Mouse (Mus musculus) kidney, embryonic 14.5 days (tissue): ENCODE data around the gene Olfr282. TPM values are rescaled to one million over a fixed set of nuclear protein-coding genes. Genes with fewer than 3 reads are reported as not detected.

ENCODE experiments used
- ATAC-seq: fragments of 200-750 bp; cut with Nextera tagmentation; 2 replicates; pipeline ENCODE4 v1.8.0; 2017; ENCODE audit warnings: moderate number of reproducible peaks, mild to moderate bottlenecking, moderate TSS enrichment, moderate library complexity; ENCODE audit not compliant: low FRiP score, low TSS enrichment
- H3K27ac ChIP-seq: fragments of 300-500 bp; sonication (generic); 2 replicates; pipeline ENCODE4 v1.5.1; 2014; ENCODE audit warnings: low read depth, mild to moderate bottlenecking, low read length, moderate library complexity, mixed read lengths
- H3K27me3 ChIP-seq: fragments of 300-500 bp; sonication (generic); 2 replicates; pipeline ENCODE4 v1.6.1; 2014; ENCODE audit warnings: mild to moderate bottlenecking, low read length; ENCODE audit not compliant: control insufficient read depth, insufficient read depth
- H3K36me3 ChIP-seq: fragments of 300-500 bp; sonication (generic); 2 replicates; pipeline ENCODE4 v1.6.1; 2014; ENCODE audit warnings: low read length, mixed read lengths; ENCODE audit not compliant: control insufficient read depth, insufficient read depth
- H3K4me1 ChIP-seq: fragments of 300-500 bp; sonication (generic); 2 replicates; pipeline ENCODE4 v1.6.1; 2014; ENCODE audit warnings: low read length, mixed read lengths; ENCODE audit not compliant: control insufficient read depth, insufficient read depth
- H3K4me2 ChIP-seq: fragments of 300-500 bp; sonication (generic); replicated peaks from 2 replicates; pipeline ENCODE4 v1.6.1; 2014; ENCODE audit warnings: low read depth, mild to moderate bottlenecking, low read length
- H3K4me3 ChIP-seq: fragments of 300-500 bp; sonication (generic); 2 replicates; pipeline ENCODE4 v1.5.1; 2014; ENCODE audit warnings: mild to moderate bottlenecking, low read length
- H3K9ac ChIP-seq: fragments of 300-500 bp; sonication (generic); 2 replicates; pipeline ENCODE4 v1.6.1; 2014; ENCODE audit warnings: low read depth, mild to moderate bottlenecking, low read length, moderate library complexity
- H3K9me3 ChIP-seq: fragments of 300-500 bp; sonication (generic); 2 replicates; pipeline ENCODE4 v1.6.1; 2016; ENCODE audit warnings: low read length; ENCODE audit not compliant: control insufficient read depth
- WGBS: fragments of 180-500 bp; shearing (Covaris S2); extraction: QIAGEN DNeasy Blood & Tissue Kit; methylation state at CpG from one replicate; pipeline ENCODE4 v1.1.7; 2014; 5-methylcytosine and 5-hydroxymethylcytosine counted together
- polyA plus RNA-seq: library from polyadenylated mRNA; unstranded; fragments of >200 nt; fragmentation: Nextera tagmentation; extraction: Ambion mirVana; gene quantifications from 2 replicates; pipeline ENCODE4 v1.2.1, GENCODE M21; 2014

The Olfr282 gene
- polyA plus RNA-seq, 1 experiment from 2014 or later: not detected

DNA sequence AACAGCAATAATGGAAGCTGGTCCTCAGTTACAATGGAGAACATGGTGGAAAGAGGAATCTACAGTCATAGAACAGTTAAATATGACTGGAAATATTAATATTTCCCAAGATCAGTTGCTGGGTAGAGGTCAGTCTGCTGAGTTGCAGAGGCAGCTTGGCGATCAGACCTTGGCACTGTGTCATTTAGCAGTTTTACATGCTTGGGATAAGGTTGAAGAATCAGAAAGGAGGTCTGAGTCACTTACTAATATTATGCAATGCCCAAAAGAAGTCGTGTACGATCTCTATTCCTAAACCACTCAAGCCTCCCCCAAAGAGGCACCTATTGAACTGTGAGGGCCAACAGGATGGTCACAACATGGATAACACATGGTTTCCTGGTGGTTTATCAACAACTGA lies 13.5 kb downstream of the Olfr282 start:
- H3K27me3 ChIP-seq: no peaks in the 10 kb centered on the region
- no peak overlapping the region for H3K4me2 ChIP-seq
- no peaks in the 10 kb centered on the region for H3K4me1 ChIP-seq
- WGBS: 77% methylated on average over 3 of the region's 3 CpGs
- H3K4me3 ChIP-seq: no peak overlapping the region
- no peaks in the 10 kb centered on the region for H3K36me3 ChIP-seq
- no peak overlapping the region for H3K27ac ChIP-seq
- ATAC-seq: no peak
- H3K9ac ChIP-seq: no peak overlapping the region
- no peaks in the 10 kb centered on the region for H3K9me3 ChIP-seq

DNA sequence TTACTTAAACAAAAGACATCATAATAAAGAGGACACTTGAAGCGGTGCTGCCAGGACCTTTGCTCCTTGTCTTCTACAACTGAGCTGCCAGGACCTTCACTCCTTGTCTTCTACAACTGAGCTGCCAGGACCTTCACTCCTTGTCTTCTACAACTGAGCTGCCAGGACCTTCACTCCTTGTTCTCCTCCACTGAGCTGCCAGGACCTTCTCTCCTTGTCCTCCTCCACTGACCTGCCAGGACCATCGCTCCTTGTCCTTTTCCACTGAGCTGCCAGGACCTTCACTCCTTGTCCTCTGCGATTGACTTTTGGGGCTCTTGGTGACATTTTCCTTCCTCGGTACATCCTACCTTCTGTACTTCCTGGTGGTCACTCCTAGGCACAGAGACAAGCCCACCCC lies 17.5 kb downstream of the Olfr282 start:
- ATAC-seq: no peak
- 56% methylated on average over 4 of the region's 4 CpGs for WGBS
- no peaks in the 10 kb centered on the region for H3K9me3 ChIP-seq
- no peak overlapping the region for H3K4me2 ChIP-seq
- no peaks in the 10 kb centered on the region for H3K27me3 ChIP-seq
- no peak overlapping the region for H3K27ac ChIP-seq
- no peaks in the 10 kb centered on the region for H3K4me1 ChIP-seq
- H3K4me3 ChIP-seq: no peak overlapping the region
- H3K9ac ChIP-seq: no peak overlapping the region
- no peaks in the 10 kb centered on the region for H3K36me3 ChIP-seq

DNA sequence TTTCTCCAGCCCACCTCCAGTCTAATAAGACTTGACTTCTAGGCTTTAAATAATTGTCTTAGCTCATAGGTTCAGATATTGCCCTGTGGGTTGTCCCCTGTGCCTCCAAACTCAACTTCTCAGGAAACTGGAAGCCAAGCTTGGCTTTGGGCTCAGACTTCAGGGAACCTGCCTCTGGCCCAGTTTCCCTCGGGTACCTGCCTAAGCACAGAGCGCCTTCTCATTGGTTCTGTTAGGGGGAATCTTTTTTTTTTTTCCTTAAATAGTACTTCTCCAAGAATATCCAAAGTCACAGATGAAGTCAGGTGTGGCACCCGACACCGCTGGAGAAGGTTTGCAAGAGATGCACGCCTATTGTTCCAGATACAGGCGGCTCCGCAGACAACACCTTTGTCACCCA lies 21.3 kb downstream of the Olfr282 start, which contains the start of gene Olfr281:
Gene Olfr281 (plus strand): TSS at position 301 of the 400 bp plus-strand sequence.
- no peak within 1 kb of the TSS for H3K9ac ChIP-seq
- H3K4me2 ChIP-seq: no peak within 1 kb of the TSS
- no peaks in the 10 kb centered on the region for H3K4me1 ChIP-seq
- WGBS: 89% methylated on average over 7 of the region's 7 CpGs
- no peaks in the 10 kb centered on the region for H3K36me3 ChIP-seq
- no peak within 1 kb of the TSS for H3K4me3 ChIP-seq
- no peak for ATAC-seq
- no peaks in the 10 kb centered on the region for H3K9me3 ChIP-seq
- no peaks in the 10 kb centered on the region for H3K27me3 ChIP-seq
- H3K27ac ChIP-seq: no peak within 1 kb of the TSS

DNA sequence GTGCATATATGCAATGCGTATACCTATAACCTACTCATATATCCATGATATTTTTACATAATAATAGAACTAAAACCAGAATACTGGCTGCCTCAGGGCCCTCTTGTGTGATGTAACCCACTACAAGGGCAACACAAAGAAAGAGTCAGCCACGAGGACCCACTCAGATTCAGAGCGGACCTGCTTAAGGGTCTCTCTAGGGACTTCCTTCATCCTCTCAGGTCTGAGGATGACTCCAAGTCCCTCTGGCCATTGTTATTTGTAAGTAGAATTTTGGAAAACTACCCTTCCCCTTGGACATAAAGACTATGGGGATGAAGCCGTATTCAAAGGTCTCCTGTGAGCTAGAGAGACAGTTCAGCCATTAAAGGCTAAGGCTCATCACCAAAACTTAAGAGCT lies 38.6 kb downstream of the Olfr282 start, which contains the start of gene OR5BS1P:
Gene OR5BS1P (plus strand): TSS at position 301 of the 400 bp plus-strand sequence.
- WGBS: 93% methylated on average over 4 of the region's 4 CpGs
- H3K27me3 ChIP-seq: no peaks in the 10 kb centered on the region
- H3K27ac ChIP-seq: no peak within 1 kb of the TSS
- no peak within 1 kb of the TSS for H3K4me2 ChIP-seq
- H3K4me3 ChIP-seq: no peak within 1 kb of the TSS
- no peak for ATAC-seq
- H3K9ac ChIP-seq: no peak within 1 kb of the TSS
- H3K4me1 ChIP-seq: no peaks in the 10 kb centered on the region
- H3K36me3 ChIP-seq: no peaks in the 10 kb centered on the region
- H3K9me3 ChIP-seq: no peaks in the 10 kb centered on the region

DNA sequence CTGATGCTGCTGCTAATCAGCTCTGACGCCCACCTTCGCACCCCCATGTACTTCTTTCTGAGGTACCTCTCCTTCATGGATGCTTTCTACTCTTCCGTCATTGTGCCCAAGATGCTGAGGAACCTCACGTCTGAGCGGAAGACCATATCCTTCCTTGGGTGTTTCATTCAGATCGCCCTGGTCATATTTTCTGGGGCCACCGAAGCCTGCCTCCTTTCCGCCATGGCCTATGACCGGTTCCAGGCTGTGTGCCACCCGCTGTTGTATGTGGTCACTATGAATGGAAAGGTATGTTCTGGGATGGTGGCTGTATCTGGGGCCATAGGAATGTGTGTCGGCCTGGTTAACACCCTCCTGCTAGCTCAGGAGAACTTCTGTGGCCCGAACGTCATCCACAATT lies 40.5 kb downstream of the Olfr282 start:
- WGBS: 88% methylated on average over 13 of the region's 13 CpGs
- H3K4me1 ChIP-seq: no peaks in the 10 kb centered on the region
- no peaks in the 10 kb centered on the region for H3K36me3 ChIP-seq
- no peaks in the 10 kb centered on the region for H3K27me3 ChIP-seq
- ATAC-seq: no peak
- no peaks in the 10 kb centered on the region for H3K9me3 ChIP-seq
- no peak overlapping the region for H3K9ac ChIP-seq
- no peak overlapping the region for H3K27ac ChIP-seq
- H3K4me2 ChIP-seq: no peak overlapping the region
- H3K4me3 ChIP-seq: no peak overlapping the region

DNA sequence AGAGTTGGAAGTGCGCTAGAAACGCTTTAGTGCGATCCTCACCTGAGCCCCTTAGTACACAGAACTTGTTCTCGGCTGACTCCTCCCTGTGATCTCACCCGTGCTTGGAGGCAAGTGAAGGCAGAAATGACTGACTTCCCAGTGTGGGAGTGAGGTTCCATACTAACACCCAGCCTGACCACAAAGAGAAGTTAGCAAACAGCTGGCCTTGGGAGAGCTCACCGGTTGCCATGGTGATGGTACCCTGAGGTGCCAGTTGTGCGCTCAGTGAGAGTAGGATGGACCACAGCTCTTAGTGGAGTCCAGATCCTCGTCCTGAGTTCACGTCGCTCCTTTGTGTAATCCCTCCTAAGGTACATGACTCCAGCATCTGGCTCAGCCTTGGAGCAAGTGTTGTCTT lies 43.9 kb downstream of the Olfr282 start:
- Histone ChIP-seq H3K4me1 (no peaks in the 10 kb centered on the region), H3K9me3 (no peaks in the 10 kb centered on the region), H3K4me3 (no peak overlapping the region), H3K36me3 (no peaks in the 10 kb centered on the region), H3K27ac (no peak overlapping the region), H3K9ac (no peak overlapping the region), H3K27me3 (no peaks in the 10 kb centered on the region), H3K4me2 (no peak overlapping the region)
- ATAC-seq: no peak
- WGBS: 85% methylated on average over 10 of the region's 10 CpGs

DNA sequence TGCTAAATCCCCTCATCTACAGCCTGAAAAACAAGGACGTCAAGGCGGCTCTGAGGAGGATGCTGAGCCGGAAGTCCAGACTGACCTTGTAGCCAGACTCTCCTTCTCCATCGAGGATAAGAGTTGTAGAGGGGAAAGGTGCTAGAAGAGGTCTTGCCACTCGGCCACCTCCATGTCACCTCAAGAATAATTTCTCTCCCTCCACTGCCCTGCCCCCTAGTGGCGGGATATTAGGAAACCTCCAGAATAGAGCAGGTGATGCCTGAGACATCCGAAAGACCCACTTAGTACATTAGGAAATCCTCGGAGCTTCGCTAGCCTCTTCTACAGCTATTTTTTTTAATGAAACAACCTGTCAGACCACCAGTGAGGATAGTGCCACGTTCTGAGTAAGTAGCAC lies 44.4 kb downstream of the Olfr282 start:
- Histone ChIP-seq H3K27me3 (no peaks in the 10 kb centered on the region), H3K4me3 (no peak overlapping the region), H3K4me1 (no peaks in the 10 kb centered on the region), H3K36me3 (no peaks in the 10 kb centered on the region), H3K27ac (no peak overlapping the region), H3K4me2 (no peak overlapping the region), H3K9ac (no peak overlapping the region), H3K9me3 (no peaks in the 10 kb centered on the region)
- WGBS: 54% methylated on average over 10 of the region's 10 CpGs
- ATAC-seq: no peak

DNA sequence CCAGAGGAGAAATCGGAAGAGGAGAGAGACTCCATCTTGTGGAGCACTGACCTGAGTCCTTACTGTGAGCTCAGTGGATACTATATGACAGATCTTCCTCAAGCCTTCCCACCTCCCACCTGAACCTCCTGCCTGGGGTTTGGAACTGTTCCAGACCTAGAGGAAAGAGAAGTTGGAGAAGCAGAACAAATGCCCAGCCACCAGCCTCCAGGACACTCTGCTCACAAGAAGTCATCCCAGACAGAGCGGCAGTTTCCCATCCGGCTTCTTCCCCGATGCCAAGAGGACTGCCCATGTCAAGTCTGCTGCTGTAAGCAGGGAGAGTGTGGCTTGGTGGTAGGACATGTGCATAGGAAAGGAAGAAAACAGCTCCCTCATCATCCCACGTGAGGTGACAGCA lies 45.3 kb downstream of the Olfr282 start:
- Histone ChIP-seq H3K4me2 (no peak overlapping the region), H3K4me1 (no peaks in the 10 kb centered on the region), H3K9ac (no peak overlapping the region), H3K27ac (no peak overlapping the region), H3K4me3 (no peak overlapping the region), H3K36me3 (no peaks in the 10 kb centered on the region), H3K9me3 (no peaks in the 10 kb centered on the region), H3K27me3 (no peaks in the 10 kb centered on the region)
- no peak for ATAC-seq
- 87% methylated on average over 5 of the region's 5 CpGs for WGBS

DNA sequence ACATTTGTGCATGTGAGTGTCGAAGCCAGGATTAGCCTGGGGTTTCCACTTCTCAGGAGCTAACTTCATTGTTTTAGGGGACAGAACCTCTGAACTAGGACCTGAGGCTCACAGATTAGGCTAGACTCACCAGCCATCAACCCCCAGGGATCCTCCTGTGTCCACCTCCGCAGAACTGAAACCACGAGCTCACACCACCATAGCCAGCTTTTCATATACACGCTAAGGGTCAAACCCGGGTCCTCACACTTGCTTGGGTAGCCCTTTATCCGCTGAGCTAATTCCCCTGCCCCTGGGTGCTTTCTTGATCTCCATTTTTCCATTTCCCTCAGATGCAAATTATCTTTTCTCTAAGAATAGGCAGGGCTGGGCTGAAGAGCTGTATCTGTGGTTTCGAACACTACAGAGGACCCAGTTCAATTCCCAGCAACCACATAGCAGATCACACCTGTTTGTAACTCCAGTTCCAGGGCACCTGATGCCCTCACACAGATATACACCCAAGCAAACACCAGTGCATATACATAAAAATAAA lies 48.6 kb downstream of the Olfr282 start:
- Histone ChIP-seq H3K9me3 (no peaks in the 10 kb centered on the region), H3K27ac (no peak overlapping the region), H3K4me3 (no peak overlapping the region), H3K27me3 (no peaks in the 10 kb centered on the region), H3K36me3 (no peaks in the 10 kb centered on the region), H3K9ac (no peak overlapping the region), H3K4me2 (no peak overlapping the region), H3K4me1 (no peaks in the 10 kb centered on the region)
- 83% methylated on average over 7 of the region's 7 CpGs for whole genome bisulfite sequencing
- no peak for ATAC-seq
